Mouse (Mus musculus) hindbrain, embryonic 14.5 days (tissue): Measurements from ENCODE around the gene Pde4d. TPM values are rescaled to one million over a fixed set of nuclear protein-coding genes. Genes with fewer than 3 reads are reported as not detected.
A peak's percentile ranks its signal among the peaks of the same experiment; 100 is the strongest.

ENCODE experiments used
- ATAC-seq: fragments of 200-750 bp; cut with Nextera tagmentation; 2 replicates; pipeline ENCODE4 v1.8.0; 2017; ENCODE audit warnings: moderate number of reproducible peaks, mild to moderate bottlenecking, moderate TSS enrichment, moderate library complexity; ENCODE audit not compliant: low FRiP score
- DNase-seq: peaks from one replicate; pipeline ENCODE4 v3.0.0-alpha.2; 2015; ENCODE audit warnings: low spot score
- H3K27ac ChIP-seq: fragments of 300-500 bp; sonication (generic); 2 replicates; pipeline ENCODE4 v1.5.1; 2014; ENCODE audit warnings: mild to moderate bottlenecking, moderate library complexity
- H3K27me3 ChIP-seq: fragments of 300-500 bp; sonication (generic); 2 replicates; pipeline ENCODE4 v1.6.1; 2014; ENCODE audit warnings: mild to moderate bottlenecking, low read length, mixed read lengths; ENCODE audit not compliant: control insufficient read depth, insufficient read depth
- H3K36me3 ChIP-seq: fragments of 300-500 bp; sonication (generic); replicated peaks from 2 replicates; pipeline ENCODE4 v1.6.1; 2014; ENCODE audit not compliant: control insufficient read depth, insufficient read depth
- H3K4me1 ChIP-seq: fragments of 300-500 bp; sonication (generic); replicated peaks from 2 replicates; pipeline ENCODE4 v1.6.1; 2014; ENCODE audit warnings: antibody characterized with exemption, low read length, mixed read lengths; ENCODE audit not compliant: control insufficient read depth, insufficient read depth
- H3K4me2 ChIP-seq: fragments of 300-500 bp; sonication (generic); replicated peaks from 2 replicates; pipeline ENCODE4 v1.6.1; 2014; ENCODE audit warnings: mild to moderate bottlenecking, moderate library complexity
- H3K4me3 ChIP-seq: fragments of 300-500 bp; sonication (generic); replicated peaks from 2 replicates; pipeline ENCODE4 v1.5.1; 2014; ENCODE audit warnings: mild to moderate bottlenecking, low read length
- H3K9ac ChIP-seq: fragments of 300-500 bp; sonication (generic); 2 replicates; pipeline ENCODE4 v1.6.1; 2014
- H3K9me3 ChIP-seq: fragments of 300-500 bp; sonication (generic); 2 replicates; pipeline ENCODE4 v1.6.1; 2016; ENCODE audit warnings: low read length; ENCODE audit not compliant: control insufficient read depth
- WGBS: fragments of 180-500 bp; shearing (Covaris S2); extraction: QIAGEN DNeasy Blood & Tissue Kit; methylation state at CpG from one replicate; pipeline ENCODE4 v1.1.7; 2014; 5-methylcytosine and 5-hydroxymethylcytosine counted together
- polyA plus RNA-seq: library from polyadenylated mRNA; unstranded; fragments of >200 nt; fragmentation: Nextera tagmentation; extraction: Ambion mirVana; gene quantifications from 2 replicates; pipeline ENCODE4 v1.2.1, GENCODE M21; 2014

Gene Pde4d
- polyA plus RNA-seq, 1 experiment from 2014 or later = 23.2 TPM

DNA sequence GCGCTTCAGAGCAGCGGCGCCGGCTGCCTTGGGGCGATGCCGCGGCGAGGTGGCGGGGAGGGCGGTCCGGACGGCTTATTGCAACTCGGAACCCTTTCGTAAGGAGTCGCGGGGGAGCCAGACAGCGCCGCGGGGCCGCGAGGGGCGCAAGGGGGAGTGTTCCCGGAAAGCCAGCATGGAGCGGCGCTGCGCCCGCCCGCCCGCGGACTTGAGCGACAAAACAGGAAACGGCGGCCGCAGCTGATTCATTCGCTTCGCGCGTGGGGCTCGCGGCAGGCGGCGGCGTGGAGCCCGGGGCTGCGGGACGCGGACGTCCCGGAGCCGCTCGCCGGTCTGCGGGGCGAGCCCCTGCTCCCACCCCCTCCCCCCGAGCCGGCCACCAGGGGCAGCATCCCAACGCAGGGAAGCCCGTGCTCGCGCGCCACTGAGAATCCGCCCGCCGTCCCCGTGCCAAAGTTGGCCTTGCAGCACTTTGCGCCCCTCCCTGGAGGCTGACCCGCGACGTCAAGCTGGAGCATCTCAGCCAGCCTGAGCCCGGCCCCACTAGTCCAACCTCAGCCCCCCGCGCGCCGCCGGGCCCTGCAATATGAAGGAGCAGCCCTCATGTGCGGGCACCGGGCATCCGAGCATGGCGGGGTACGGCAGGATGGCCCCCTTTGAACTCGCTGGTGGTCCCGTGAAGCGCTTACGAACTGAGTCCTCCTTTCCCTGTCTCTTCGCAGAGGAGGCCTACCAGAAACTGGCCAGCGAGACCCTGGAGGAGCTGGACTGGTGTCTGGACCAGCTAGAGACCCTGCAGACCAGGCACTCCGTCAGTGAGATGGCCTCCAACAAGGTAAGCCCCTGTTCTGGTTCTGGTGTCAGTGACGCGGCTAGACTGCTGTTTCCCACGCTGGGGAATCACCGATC lies 1453.4 kb downstream of the Pde4d start:
- peaks cover 21% of the 10 kb centered on the region for H3K4me1 ChIP-seq
- ATAC-seq (peak; percentile 84), DNase-seq (peak; percentile 57)
- peak overlapping the region; percentile 88 for H3K9ac ChIP-seq
- H3K27ac ChIP-seq = peak overlapping the region; percentile 78
- H3K36me3 ChIP-seq = no peaks in the 10 kb centered on the region
- H3K27me3 ChIP-seq = no peaks in the 10 kb centered on the region
- WGBS = under 1% methylated on average over 76 of the region's 91 CpGs
- no peaks in the 10 kb centered on the region for H3K9me3 ChIP-seq
- H3K4me3 ChIP-seq = peak overlapping the region; percentile 88
- peak overlapping the region; percentile 98 for H3K4me2 ChIP-seq

DNA sequence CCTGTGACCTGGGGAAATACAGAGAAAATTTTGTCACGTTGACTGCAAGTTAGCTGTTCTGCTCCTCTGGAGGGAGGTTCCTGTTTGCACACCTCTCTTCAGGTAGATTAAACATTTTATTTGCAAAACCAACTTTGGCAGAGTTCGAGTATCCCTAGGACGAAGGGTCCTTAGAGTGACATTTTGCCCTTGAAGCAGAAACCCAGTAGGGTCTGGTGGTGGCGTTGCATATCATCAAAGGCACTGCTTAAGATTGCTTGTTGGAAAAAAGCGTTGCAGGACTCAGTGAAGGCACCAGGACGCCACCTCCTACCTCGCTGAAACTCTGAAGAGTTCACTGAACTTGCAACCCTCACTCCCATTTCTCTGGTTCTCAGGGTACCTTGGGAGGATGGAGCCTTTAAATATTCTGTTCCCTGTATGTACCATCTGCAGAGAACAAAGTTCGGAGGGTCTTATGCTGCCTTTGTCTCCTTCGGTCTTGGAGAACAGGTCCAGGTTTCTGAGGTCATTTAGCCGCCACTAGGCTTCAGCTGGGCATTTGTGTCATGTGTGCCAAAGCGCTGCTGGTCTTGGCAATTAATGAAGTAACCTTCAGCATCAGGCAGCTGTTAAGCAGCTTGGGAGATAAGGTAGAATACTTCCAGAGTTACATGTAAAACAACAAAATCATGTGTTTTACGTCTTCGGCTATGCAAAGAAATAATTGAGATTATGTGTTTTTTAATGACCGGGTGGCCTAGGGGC lies 1454.2 kb downstream of the Pde4d start:
- no peak for ATAC-seq
- Histone ChIP-seq H3K9ac (peak overlapping the region; percentile 88), H3K27me3 (no peaks in the 10 kb centered on the region), H3K9me3 (no peaks in the 10 kb centered on the region), H3K4me3 (peak overlapping the region; percentile 88), H3K27ac (no peak overlapping the region), H3K4me1 (peaks cover 21% of the 10 kb centered on the region), H3K36me3 (no peaks in the 10 kb centered on the region), H3K4me2 (peak overlapping the region; percentile 98)
- no peak for DNase-seq
- 46% methylated on average over 14 of the region's 14 CpGs for WGBS

DNA sequence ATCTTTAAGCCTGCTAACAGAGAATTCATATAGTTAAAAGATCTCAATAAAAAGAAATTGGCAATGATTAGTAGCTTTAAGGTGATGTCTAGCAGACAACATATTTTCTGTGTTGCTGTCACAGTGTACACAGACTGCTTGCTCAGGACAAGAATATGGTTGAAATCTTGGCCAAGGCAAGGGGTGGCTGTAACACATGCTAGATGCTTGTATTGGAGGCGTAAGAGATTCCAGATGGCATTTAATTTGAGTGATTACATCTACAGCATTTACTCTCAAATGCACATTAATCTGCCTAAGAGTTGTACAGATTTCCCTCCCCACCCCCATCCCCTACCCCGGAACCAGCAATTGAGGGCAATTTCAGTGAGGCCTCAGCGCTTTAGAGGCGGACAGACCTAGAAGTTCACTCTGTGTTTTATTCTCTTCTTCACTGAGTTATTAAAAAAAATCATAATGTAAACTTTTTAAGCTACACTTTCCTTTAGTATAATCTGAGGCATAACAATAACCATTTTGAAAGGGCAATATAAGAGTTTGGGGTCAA lies 1456.7 kb downstream of the Pde4d start:
- DNase-seq (no peak), ATAC-seq (no peak)
- H3K4me3 ChIP-seq = no peak overlapping the region
- no peaks in the 10 kb centered on the region for H3K36me3 ChIP-seq
- H3K4me1 ChIP-seq = peaks cover 21% of the 10 kb centered on the region
- H3K9ac ChIP-seq = no peak overlapping the region
- H3K9me3 ChIP-seq = no peaks in the 10 kb centered on the region
- no peaks in the 10 kb centered on the region for H3K27me3 ChIP-seq
- WGBS = 82% methylated on average over 4 of the region's 4 CpGs
- no peak overlapping the region for H3K4me2 ChIP-seq
- no peak overlapping the region for H3K27ac ChIP-seq

DNA sequence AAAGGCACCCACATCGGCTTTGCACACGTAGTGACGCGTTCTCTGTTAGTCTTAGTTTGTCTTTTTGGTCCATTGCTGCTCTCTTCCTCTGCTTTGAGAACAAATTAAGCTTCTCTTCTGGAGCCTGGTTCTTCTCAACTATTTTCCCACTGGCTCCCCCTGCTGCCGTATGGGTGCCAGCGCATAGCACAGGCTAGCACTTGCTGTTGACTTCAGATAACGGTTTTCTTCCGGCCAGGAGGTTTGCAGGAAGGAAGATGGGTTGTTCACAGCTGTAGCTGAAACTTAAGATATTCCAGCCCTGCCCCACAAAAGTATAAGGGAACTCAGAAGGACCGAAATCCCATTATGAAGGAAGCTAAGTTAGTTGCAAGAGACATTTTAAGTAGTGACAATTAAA lies 1457.9 kb downstream of the Pde4d start:
- Histone ChIP-seq H3K9ac (no peak overlapping the region), H3K4me2 (no peak overlapping the region), H3K4me1 (peaks cover 29% of the 10 kb centered on the region), H3K9me3 (no peaks in the 10 kb centered on the region), H3K36me3 (no peaks in the 10 kb centered on the region), H3K27me3 (no peaks in the 10 kb centered on the region), H3K27ac (no peak overlapping the region), H3K4me3 (no peak overlapping the region)
- DNase-seq (peak; percentile 77), ATAC-seq (no peak)
- 34% methylated on average over 9 of the region's 9 CpGs for WGBS

DNA sequence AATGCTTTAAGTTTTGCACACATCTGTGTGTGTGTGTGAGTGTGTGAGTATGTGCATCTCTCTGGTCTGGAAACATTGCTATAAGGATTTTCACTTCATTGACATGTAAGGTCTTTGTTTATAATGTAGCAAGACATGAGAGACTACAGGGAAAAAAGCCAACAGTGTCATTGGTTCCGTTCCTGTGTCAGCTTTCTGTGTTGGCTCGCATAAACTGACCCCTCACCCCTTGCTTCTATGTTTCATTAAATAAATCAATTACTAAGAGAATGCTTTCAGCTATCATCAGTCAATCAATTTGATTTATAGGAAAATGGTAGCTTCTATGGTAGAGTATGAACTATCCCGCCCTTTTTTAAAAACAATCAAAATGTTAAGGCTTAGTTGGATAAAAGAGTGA lies 1458.6 kb downstream of the Pde4d start:
- Histone ChIP-seq H3K4me1 (peaks cover 29% of the 10 kb centered on the region), H3K27me3 (no peaks in the 10 kb centered on the region), H3K4me3 (no peak overlapping the region), H3K4me2 (no peak overlapping the region), H3K27ac (no peak overlapping the region), H3K9ac (no peak overlapping the region), H3K36me3 (no peaks in the 10 kb centered on the region), H3K9me3 (no peaks in the 10 kb centered on the region)
- ATAC-seq (no peak), DNase-seq (no peak)
- WGBS = 82% methylated on average over 3 of the region's 3 CpGs

DNA sequence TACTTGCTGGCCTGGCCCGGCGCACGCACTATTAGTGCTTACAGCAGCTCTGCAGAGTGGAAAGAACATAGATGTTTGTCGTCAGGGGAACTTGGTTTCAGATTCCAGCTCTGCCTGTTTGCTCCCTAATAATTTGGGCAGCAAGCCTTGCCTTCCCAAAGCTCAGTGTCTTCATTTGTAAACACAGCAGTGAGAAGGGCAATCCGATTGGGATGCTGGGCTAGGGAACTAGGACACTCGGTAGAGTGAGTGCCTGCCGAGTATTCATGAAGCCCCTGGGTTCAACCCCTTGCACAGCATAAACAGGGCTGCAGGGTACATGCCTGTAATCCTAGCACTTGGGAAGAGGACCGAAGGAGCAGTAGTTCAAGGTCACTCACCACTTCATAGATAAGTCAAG lies 1459.4 kb downstream of the Pde4d start:
- Histone ChIP-seq H3K9me3 (no peaks in the 10 kb centered on the region), H3K4me1 (peaks cover 21% of the 10 kb centered on the region), H3K27me3 (no peaks in the 10 kb centered on the region), H3K4me2 (no peak overlapping the region), H3K27ac (no peak overlapping the region), H3K4me3 (no peak overlapping the region), H3K36me3 (no peaks in the 10 kb centered on the region), H3K9ac (no peak overlapping the region)
- no peak for DNase-seq
- WGBS = 85% methylated on average over 8 of the region's 8 CpGs
- no peak for ATAC-seq

DNA sequence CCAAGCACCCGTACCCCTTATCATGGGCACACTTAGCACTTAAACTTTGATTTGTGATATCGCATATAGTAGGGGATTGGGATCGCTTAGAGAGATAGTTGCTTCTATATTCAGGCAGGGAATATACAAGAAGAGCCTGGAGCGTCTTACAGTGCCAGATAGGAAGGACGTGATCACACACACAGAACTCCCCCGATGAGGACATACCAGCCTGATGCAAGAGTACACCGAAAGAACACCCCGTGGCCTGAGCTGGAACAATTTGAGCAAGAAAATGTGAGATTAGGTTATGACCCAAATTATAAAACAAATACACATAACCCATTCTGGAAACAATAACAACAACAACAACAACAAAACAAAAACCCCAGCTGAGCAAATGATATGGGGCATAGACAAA lies 1461.2 kb downstream of the Pde4d start:
- no peaks in the 10 kb centered on the region for H3K36me3 ChIP-seq
- no peak overlapping the region for H3K9ac ChIP-seq
- DNase-seq (no peak), ATAC-seq (no peak)
- no peak overlapping the region for H3K27ac ChIP-seq
- no peak overlapping the region for H3K4me3 ChIP-seq
- H3K4me2 ChIP-seq = no peak overlapping the region
- no peaks in the 10 kb centered on the region for H3K27me3 ChIP-seq
- peaks cover 10% of the 10 kb centered on the region for H3K4me1 ChIP-seq
- WGBS = 92% methylated on average over 8 of the region's 8 CpGs
- H3K9me3 ChIP-seq = no peaks in the 10 kb centered on the region

DNA sequence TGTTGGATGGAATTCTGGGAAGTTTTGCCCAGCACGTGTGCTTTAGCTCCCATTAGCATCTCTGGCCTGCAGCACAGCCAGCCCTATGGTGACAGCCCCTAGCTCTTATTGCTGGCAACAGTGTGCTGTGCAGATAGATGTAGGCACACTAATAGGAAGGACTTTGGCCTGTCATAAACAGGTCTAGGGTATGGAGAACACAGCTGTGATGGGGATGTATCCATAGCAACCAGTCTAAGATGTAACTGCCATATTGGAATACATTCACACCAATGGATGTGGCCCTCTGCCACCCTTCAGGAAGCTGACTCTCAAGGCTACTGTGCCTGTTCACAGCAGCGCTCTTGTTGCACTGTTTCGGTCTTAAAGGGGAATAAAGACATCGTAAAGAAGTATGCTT lies 1462.9 kb downstream of the Pde4d start:
- H3K4me1 ChIP-seq = peaks cover 10% of the 10 kb centered on the region
- no peak overlapping the region for H3K4me2 ChIP-seq
- no peak overlapping the region for H3K4me3 ChIP-seq
- no peak overlapping the region for H3K9ac ChIP-seq
- no peaks in the 10 kb centered on the region for H3K36me3 ChIP-seq
- ATAC-seq (no peak), DNase-seq (no peak)
- H3K9me3 ChIP-seq = no peaks in the 10 kb centered on the region
- H3K27ac ChIP-seq = no peak overlapping the region
- WGBS = 85% methylated on average over 4 of the region's 4 CpGs
- no peaks in the 10 kb centered on the region for H3K27me3 ChIP-seq

DNA sequence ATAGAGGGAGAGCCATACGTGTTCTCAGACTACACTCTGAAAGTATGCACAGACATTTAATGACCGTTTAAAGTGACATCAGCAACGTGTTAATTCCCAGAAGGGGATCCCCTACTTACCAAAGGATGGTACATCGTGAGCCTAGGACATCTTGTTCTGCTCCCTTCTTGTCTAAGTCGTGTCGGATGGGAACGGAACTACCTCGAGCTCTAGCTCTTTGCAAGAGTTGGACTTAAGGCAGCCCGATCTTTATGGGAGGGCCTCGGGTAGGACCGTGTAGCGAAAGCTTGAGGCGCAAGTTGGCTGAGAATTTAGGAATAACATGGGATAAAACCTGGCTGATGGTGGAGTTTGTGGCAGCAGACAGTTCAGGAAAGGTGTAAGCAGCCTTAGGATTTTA lies 1464.5 kb downstream of the Pde4d start:
- H3K27me3 ChIP-seq = no peaks in the 10 kb centered on the region
- H3K4me1 ChIP-seq = peaks cover 10% of the 10 kb centered on the region
- H3K4me2 ChIP-seq = no peak overlapping the region
- no peak overlapping the region for H3K4me3 ChIP-seq
- no peaks in the 10 kb centered on the region for H3K9me3 ChIP-seq
- DNase-seq (no peak), ATAC-seq (no peak)
- no peak overlapping the region for H3K9ac ChIP-seq
- WGBS = 93% methylated on average over 13 of the region's 13 CpGs
- no peak overlapping the region for H3K27ac ChIP-seq
- no peaks in the 10 kb centered on the region for H3K36me3 ChIP-seq
